Mouse (Mus musculus): ENCODE results near the gene Esr2. TPM values are rescaled to one million over a fixed set of nuclear protein-coding genes. Genes with fewer than 3 reads are reported as not detected.
"Not testable (repeated sequence)": the region's sequence is repeated elsewhere in the genome, so short reads cannot be mapped to it uniquely, and the experiment has no call there.

Gene Esr2
- total RNA-seq, 2 experiments from 2014 or later = 0.21 to 0.23 TPM

DNA sequence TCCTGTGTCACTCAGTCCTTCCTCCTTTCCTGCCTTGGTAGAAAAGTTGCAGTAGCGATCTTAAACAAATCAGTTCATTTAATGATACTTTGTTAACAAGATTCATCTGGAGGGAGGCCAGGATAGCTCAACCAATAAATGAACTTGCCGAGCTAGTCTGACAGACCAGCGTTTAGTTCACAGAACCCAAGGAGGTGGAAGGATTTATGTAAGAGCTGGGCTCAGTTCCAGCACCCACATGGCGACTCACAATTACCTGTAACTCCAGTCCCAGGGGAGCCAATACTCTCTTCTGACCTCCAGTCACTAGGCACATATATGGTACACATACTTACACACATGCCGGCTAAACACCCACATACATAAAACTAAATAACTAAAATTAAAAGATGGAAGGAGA lies 2.0 kb upstream of the Esr2 start:
- no peak for DNase-seq (ENCODE audit: low spot score in 2 of 2)
- intact Hi-C loops (cut with DNase I) = loop anchor here (2.0 kb wide), 1 partner anchor 162 kb away; no protein-coding TSS in a partner anchor

DNA sequence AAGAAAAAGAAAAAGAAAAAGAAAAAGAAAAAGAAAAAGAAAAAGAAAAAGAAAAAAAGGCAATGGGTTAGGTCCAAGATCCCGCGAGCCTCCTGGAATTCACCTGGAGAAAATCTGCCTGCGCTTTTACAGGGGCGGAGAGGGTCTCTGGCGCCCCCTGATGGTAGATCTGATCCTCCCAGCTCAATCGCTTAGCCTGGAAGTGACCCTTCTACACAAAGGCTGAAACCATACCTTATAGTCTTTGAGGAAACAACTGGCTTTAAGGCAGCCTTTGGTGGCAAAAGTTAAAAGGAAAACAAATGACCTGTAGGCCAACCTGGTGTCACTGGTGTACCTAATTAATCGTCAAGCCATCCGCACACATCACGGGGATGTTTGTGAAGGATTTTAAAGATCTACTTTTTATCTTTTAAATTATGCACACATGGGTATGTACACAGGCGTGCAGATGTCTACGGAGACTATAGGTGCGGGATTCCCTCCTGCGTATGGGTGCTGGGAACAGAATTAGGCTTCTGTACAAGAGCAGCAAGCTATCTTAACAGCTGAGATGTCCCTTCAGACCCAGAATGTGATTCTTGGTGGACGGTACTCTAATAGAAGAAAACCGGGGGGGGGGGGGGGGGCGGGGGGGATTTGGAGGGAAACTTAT lies 932 bp upstream of the Esr2 start:
- DNase-seq (ENCODE audit: low spot score in 2 of 2) = peak; percentile 41 to 55
- intact Hi-C loops (cut with DNase I) = loop anchor here (2.0 kb wide), 1 partner anchor 161 kb away; no protein-coding TSS in a partner anchor

- intact Hi-C loops (cut with DNase I) = no loop called here
Observed at GRCm38 (mm10) chr12:76165641-76166040, 11.4 kb downstream of the Esr2 start.

DNA sequence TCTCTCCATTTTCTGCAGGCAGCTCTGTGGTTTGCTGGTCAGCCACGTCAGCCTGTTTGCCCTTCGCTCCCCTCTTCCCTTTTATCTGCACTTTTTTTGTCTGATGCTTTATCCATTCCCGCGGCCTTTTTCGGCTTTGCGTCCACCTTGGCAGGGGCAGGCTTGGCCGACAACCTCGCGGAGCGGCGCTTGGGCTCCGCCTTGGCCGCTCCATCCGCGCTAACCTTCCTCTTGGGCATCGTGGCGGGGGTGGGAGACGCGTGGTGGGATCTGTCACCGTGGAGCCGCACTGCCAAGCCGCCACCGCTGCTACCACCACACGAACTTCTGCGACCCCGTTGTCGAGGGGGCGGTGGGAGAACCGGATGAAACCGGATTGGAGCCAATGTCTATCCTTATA lies 24.7 kb downstream of the Esr2 start:
- DNase-seq (ENCODE audit: low spot score in 2 of 2); intact Hi-C loops (cut with DNase I): not testable (repeated sequence)

More at GRCm38 (mm10) chr12:76165641-76166040, 11.4 kb downstream of the Esr2 start:
- DNase-seq (ENCODE audit: low spot score in 2 of 2) = no peak

GRCm38 (mm10) chr12:76136701-76137100 lies 40.4 kb downstream of the Esr2 start:
- intact Hi-C loops (cut with DNase I) = no loop called here
- DNase-seq (ENCODE audit: low spot score in 2 of 2) = no peak

GRCm38 (mm10) chr12:76133081-76133480 lies 44.0 kb downstream of the Esr2 start:
- intact Hi-C loops (cut with DNase I); DNase-seq (ENCODE audit: low spot score in 2 of 2): not testable (repeated sequence)

DNA sequence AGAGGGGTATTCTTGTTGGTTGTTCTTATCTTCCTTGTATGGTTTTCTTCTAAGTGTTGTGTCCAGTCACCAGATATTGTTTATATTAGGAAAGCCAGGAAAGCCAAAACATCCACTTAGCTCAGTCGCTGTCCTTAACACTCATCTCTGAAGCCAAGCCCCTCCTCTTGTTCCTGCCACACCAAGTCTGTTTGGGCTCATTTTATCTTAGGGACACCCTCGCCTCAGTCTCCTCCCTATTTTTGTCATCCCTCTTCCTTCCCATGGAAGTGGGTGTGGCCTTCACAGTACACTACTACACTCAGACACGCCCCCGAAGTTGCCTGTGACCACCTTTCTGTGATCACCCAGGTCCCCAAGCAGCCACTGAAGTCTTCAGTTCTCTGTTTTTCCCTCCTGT lies 44.5 kb downstream of the Esr2 start:
- no peak for DNase-seq (ENCODE audit: low spot score in 2 of 2)
- intact Hi-C loops (cut with DNase I) = no loop called here

- intact Hi-C loops (cut with DNase I) = no loop called here
Observed at GRCm38 (mm10) chr12:76130891-76131290, 46.2 kb downstream of the Esr2 start.

GRCm38 (mm10) chr12:76130281-76130680 lies 46.8 kb downstream of the Esr2 start:
- intact Hi-C loops (cut with DNase I) = no loop called here
- DNase-seq (ENCODE audit: low spot score in 2 of 2) = no peak

More at GRCm38 (mm10) chr12:76130891-76131290, 46.2 kb downstream of the Esr2 start:
- DNase-seq (ENCODE audit: low spot score in 2 of 2) = no peak

GRCm38 (mm10) chr12:76128831-76129230 lies 48.2 kb downstream of the Esr2 start:
- intact Hi-C loops (cut with DNase I) = no loop called here
- no peak for DNase-seq (ENCODE audit: low spot score in 2 of 2)

- intact Hi-C loops (cut with DNase I) = no loop called here
- DNase-seq (ENCODE audit: low spot score in 2 of 2) = no peak
Observed at GRCm38 (mm10) chr12:76128306-76128705, 48.8 kb downstream of the Esr2 start.

GRCm38 (mm10) chr12:76123223-76123622 lies 53.8 kb downstream of the Esr2 start:
- intact Hi-C loops (cut with DNase I) = no loop called here

DNA sequence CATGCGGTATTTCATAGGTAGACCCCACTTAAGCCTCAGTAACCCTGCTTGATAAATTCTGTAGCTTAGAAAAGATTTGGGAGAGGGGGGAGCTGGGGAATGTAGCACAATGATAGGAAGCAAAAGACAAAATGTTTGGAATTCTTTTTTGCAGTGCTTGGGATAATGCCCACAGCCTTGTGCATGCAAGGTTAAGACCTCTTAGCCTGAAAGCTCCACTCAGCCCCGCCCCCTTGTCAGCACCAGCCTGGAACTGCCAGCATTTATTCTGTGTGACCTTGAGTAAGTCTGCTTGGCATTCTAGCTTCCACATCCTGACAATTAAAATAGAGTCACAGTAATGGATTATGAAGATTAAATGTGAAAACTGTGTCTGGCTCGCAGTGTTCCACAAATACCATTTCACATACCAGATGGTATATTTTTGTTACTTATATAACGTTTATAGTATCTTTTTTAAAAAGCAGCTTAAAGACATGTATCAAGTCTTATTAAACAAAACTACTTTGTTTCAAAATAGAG lies 59.4 kb downstream of the Esr2 start:
- peak; percentile 13 to 65 for DNase-seq (ENCODE audit: low spot score in 2 of 2)
- intact Hi-C loops (cut with DNase I) = no loop called here

More at GRCm38 (mm10) chr12:76123223-76123622, 53.8 kb downstream of the Esr2 start:
- DNase-seq (ENCODE audit: low spot score in 2 of 2) = no peak

GRCm38 (mm10) chr12:76116577-76116976 lies 60.5 kb downstream of the Esr2 start:
- intact Hi-C loops (cut with DNase I) = no loop called here
- DNase-seq (ENCODE audit: low spot score in 2 of 2) = peak in 1 of 2 experiments; percentile 18

GRCm38 (mm10) chr12:76111046-76111445 lies 66.0 kb downstream of the Esr2 start:
- intact Hi-C loops (cut with DNase I) = no loop called here
- DNase-seq (ENCODE audit: low spot score in 2 of 2) = no peak

DNA sequence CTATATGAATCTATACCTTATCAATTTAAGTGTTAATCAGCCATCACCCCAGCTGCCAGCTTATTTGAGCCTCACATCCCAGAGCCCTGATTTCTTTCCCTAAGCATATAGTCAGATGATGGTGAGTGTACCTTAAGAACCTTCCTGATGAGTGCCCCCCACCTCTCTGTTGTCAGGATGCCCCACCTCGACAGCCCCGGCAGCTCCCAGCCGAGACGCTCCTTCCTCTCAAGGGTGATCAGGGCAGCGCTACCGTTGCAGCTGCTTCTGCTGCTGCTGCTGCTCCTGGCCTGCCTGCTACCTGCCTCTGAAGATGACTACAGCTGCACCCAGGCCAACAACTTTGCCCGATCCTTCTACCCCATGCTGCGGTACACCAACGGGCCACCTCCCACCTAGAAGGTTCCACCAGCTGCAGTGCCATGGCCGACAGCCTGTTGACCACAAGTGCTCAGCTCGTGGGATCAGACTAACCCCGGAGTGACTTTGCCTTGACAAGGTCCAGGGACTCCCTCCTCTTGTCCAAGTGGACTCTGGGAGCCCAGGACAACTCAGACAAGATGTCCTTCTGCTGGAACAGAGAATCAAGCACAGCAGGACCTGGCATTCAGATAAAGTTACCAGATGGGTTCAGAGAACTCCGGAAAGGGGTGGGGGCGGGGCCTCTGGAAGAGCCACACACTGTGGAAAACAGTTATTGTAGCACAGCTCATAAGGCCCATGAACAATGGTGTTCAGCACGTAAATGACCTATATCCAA lies 67.2 kb downstream of the Esr2 start:
- intact Hi-C loops (cut with DNase I) = no loop called here
- DNase-seq (ENCODE audit: low spot score in 2 of 2) = no peak

DNA sequence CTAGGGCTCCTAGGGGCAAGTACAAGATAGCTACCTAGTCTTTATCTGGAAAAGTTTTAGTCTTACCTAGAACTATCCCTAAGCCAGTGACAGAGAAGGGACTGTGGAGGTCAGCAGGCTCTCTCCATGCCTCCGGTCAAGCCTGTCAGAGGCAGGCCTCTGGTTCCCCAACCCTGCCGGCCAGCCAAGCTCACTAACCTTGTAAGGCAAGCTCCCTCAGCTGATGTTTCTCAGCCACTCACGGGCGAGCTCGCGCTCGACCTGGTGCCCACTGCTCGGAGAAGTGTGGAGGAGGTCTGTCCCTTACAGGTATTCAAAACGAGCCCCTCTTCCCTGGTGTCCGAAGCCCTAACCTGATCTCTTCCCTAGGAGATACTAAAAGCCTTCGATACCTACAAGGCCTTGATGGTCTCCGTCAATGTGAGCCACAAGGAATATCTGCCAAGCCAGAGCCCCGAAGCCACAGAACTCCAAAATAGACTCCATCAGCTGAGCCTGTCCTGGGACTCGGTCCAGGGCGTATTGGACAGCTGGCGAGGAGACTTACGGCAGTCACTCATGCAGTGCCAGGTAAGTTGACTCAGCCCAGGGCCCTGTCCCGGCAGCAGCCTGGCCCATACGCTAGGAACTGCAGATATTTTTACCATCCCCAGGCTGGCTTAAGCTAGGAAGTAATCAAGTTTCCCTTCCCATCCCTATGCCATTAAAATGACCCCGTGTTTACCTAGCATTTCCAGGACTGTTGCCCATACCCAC lies 72.3 kb downstream of the Esr2 start:
- DNase-seq (ENCODE audit: low spot score in 2 of 2) = no peak
- intact Hi-C loops (cut with DNase I) = no loop called here

DNA sequence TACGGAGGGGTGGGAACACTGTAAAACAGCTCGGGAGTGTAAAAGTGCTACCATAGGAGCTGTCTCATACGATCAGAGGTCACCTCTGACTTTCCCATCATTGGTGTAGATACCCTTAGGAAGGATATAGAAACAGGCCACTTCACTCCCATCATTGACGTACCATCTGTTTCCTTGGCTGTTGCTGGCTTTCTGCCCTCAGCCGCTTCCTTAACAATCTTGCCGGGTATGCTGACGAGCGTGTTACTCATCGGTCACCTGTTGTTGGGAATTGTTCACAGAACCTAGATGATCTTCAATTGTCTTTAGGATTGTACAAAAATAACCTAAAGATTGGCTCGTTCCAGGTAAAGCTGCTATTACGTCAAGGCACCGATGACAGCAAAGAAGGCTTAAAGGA lies 74.4 kb downstream of the Esr2 start:
- intact Hi-C loops (cut with DNase I) = no loop called here
- peak; percentile 13 to 71 for DNase-seq (ENCODE audit: low spot score in 2 of 2)

DNA sequence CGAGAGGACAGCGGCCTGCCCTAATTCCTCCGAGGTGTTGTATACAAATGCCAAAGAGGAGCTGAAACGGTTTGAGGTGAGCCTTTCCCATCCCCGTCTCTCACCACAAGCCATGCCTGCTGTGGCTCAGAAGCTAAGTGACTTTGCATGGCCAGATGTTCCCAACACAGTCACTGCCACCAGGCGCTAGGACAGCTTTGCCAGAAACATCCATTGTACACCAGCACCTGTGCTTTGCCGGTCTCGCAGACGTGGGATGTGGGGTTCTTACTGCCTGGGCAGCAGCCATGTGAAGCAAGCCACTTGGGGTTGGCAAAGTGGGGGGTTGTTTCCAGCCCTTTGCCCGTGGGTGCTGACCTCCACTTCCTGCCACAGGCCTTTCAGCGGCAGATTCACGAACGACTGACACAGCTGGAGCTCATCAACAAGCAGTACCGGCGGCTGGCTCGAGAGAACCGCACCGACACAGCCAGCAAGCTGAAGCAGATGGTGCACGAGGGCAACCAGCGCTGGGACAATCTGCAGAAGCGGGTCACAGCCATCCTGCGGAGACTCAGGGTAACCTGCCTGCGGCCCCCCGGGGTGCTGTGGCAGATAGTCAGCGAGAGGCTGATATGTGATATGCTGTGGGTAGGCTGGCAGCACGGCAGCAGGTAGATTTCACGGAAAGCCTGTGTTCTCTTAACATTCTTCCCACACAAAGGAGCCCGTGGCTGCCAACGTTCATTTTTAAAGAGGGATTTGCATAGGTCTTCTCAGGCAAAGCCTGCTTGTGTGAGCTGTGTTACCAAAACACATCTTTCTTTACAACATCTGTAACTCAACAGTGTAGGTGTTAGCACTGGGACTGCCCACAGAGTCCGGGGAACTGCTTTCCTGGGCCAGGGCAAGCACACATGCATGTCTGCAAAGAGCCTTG lies 81.7 kb downstream of the Esr2 start:
- intact Hi-C loops (cut with DNase I) = no loop called here
- DNase-seq (ENCODE audit: low spot score in 2 of 2) = peak; percentile 28 to 60

Measured in left cerebral cortex, postnatal 25 days (tissue).